Mouse (Mus musculus): ENCODE data around the gene Gsx1. TPM values are rescaled to one million over a fixed set of nuclear protein-coding genes. Genes with fewer than 3 reads are reported as not detected.

Gene Gsx1
- not detected in 2 replicates for polyA plus RNA-seq (2015; fragmentation: Nextera tagmentation; extraction: Ambion mirVana)

- H3K4me2 ChIP-seq (replicated peaks; ENCODE audit: low read depth) = peak within 1 kb of the TSS; percentile 65
Measured at GRCm38 (mm10) chr5:147188571-147188975, at the start of gene Gsx1. TSS of gene Gsx1 (plus strand) at chr5:147188696.

GRCm38 (mm10) chr5:147147340-147147739, 41.2 kb upstream of the Gsx1 start:
- Histone ChIP-seq H3K36me3 (ENCODE audit: control insufficient read depth, insufficient read depth) (no peaks in the 10 kb centered on the region), H3K27ac (ENCODE audit: low read depth, low read length) (no peak overlapping the region), H3K4me2 (replicated peaks; ENCODE audit: low read depth) (no peak overlapping the region), H3K4me1 (replicated peaks; ENCODE audit: control insufficient read depth, insufficient read depth, low read length) (no peaks in the 10 kb centered on the region), H3K9ac (ENCODE audit: low read depth, low read length) (no peak overlapping the region), H3K9me3 (ENCODE audit: control insufficient read depth) (0 out of 2 replicates have a peak, but pooled peaks cover 2% of the 10 kb centered on the region), H3K27me3 (replicated peaks; ENCODE audit: control insufficient read depth, insufficient read depth, low read length) (no peaks in the 10 kb centered on the region), H3K4me3 (ENCODE audit: low read depth, low read length) (no peak overlapping the region)
- peak; percentile 53 for TF ChIP-seq CTCF (IDR thresholded peaks at IDR 0.05; ENCODE audit: low read depth)
- ATAC-seq = no peak

More at GRCm38 (mm10) chr5:147188571-147188975, at the start of gene Gsx1:
- Histone ChIP-seq H3K9ac (ENCODE audit: low read depth, low read length) (no peak within 1 kb of the TSS), H3K27me3 (replicated peaks; ENCODE audit: control insufficient read depth, insufficient read depth, low read length) (peaks cover 76% of the 10 kb centered on the region), H3K27ac (ENCODE audit: low read depth, low read length) (no peak within 1 kb of the TSS), H3K4me3 (ENCODE audit: low read depth, low read length) (peak within 1 kb of the TSS; percentile 41), H3K36me3 (ENCODE audit: control insufficient read depth, insufficient read depth) (no peaks in the 10 kb centered on the region), H3K9me3 (ENCODE audit: control insufficient read depth) (0 out of 2 replicates have a peak, but pooled peaks cover 2% of the 10 kb centered on the region), H3K4me1 (replicated peaks; ENCODE audit: control insufficient read depth, insufficient read depth, low read length) (no peaks in the 10 kb centered on the region)
- WGBS = 0% methylated on average over 36 of the region's 37 CpGs
- ATAC-seq = peak; percentile 71
- no peak for TF ChIP-seq CTCF (IDR thresholded peaks at IDR 0.05; ENCODE audit: low read depth)

- Histone ChIP-seq H3K27me3 (replicated peaks; ENCODE audit: control insufficient read depth, insufficient read depth, low read length) (no peaks in the 10 kb centered on the region), H3K9me3 (ENCODE audit: control insufficient read depth) (no peaks in the 10 kb centered on the region), H3K4me3 (ENCODE audit: low read depth, low read length) (no peak overlapping the region), H3K4me1 (replicated peaks; ENCODE audit: control insufficient read depth, insufficient read depth, low read length) (no peaks in the 10 kb centered on the region), H3K4me2 (replicated peaks; ENCODE audit: low read depth) (no peak overlapping the region), H3K9ac (ENCODE audit: low read depth, low read length) (no peak overlapping the region), H3K27ac (ENCODE audit: low read depth, low read length) (no peak overlapping the region), H3K36me3 (ENCODE audit: control insufficient read depth, insufficient read depth) (no peaks in the 10 kb centered on the region)
- no peak for TF ChIP-seq CTCF (IDR thresholded peaks at IDR 0.05; ENCODE audit: low read depth)
- WGBS = 21% methylated on average over 13 of the region's 13 CpGs
- ATAC-seq = no peak
Measured at GRCm38 (mm10) chr5:147154806-147155371, 33.6 kb upstream of the Gsx1 start.

GRCm38 (mm10) chr5:147155449-147156133, 32.9 kb upstream of the Gsx1 start:
- H3K27me3 ChIP-seq (replicated peaks; ENCODE audit: control insufficient read depth, insufficient read depth, low read length) = no peaks in the 10 kb centered on the region
- no peak for ATAC-seq
- H3K4me2 ChIP-seq (replicated peaks; ENCODE audit: low read depth) = no peak overlapping the region
- TF ChIP-seq CTCF (IDR thresholded peaks at IDR 0.05; ENCODE audit: low read depth) = no peak
- H3K4me1 ChIP-seq (replicated peaks; ENCODE audit: control insufficient read depth, insufficient read depth, low read length) = no peaks in the 10 kb centered on the region
- no peak overlapping the region for H3K9ac ChIP-seq (ENCODE audit: low read depth, low read length)
- H3K36me3 ChIP-seq (ENCODE audit: control insufficient read depth, insufficient read depth) = no peaks in the 10 kb centered on the region
- no peaks in the 10 kb centered on the region for H3K9me3 ChIP-seq (ENCODE audit: control insufficient read depth)
- no peak overlapping the region for H3K27ac ChIP-seq (ENCODE audit: low read depth, low read length)
- H3K4me3 ChIP-seq (ENCODE audit: low read depth, low read length) = no peak overlapping the region
- WGBS = 45% methylated on average over 13 of the region's 13 CpGs

- Histone ChIP-seq H3K4me3 (ENCODE audit: low read depth, low read length) (no peak overlapping the region), H3K9me3 (ENCODE audit: control insufficient read depth) (no peaks in the 10 kb centered on the region), H3K27me3 (replicated peaks; ENCODE audit: control insufficient read depth, insufficient read depth, low read length) (no peaks in the 10 kb centered on the region), H3K36me3 (ENCODE audit: control insufficient read depth, insufficient read depth) (no peaks in the 10 kb centered on the region), H3K27ac (ENCODE audit: low read depth, low read length) (no peak overlapping the region), H3K4me2 (replicated peaks; ENCODE audit: low read depth) (no peak overlapping the region), H3K9ac (ENCODE audit: low read depth, low read length) (no peak overlapping the region), H3K4me1 (replicated peaks; ENCODE audit: control insufficient read depth, insufficient read depth, low read length) (no peaks in the 10 kb centered on the region)
- no peak for ATAC-seq
- TF ChIP-seq CTCF (IDR thresholded peaks at IDR 0.05; ENCODE audit: low read depth) = no peak
- 25% methylated on average over 3 of the region's 3 CpGs for WGBS
Measured at GRCm38 (mm10) chr5:147156376-147156775, 32.1 kb upstream of the Gsx1 start.

- Histone ChIP-seq H3K9me3 (ENCODE audit: control insufficient read depth) (no peaks in the 10 kb centered on the region), H3K27ac (ENCODE audit: low read depth, low read length) (no peak overlapping the region), H3K4me1 (replicated peaks; ENCODE audit: control insufficient read depth, insufficient read depth, low read length) (no peaks in the 10 kb centered on the region), H3K36me3 (ENCODE audit: control insufficient read depth, insufficient read depth) (no peaks in the 10 kb centered on the region), H3K4me2 (replicated peaks; ENCODE audit: low read depth) (no peak overlapping the region), H3K9ac (ENCODE audit: low read depth, low read length) (no peak overlapping the region), H3K27me3 (replicated peaks; ENCODE audit: control insufficient read depth, insufficient read depth, low read length) (no peaks in the 10 kb centered on the region), H3K4me3 (ENCODE audit: low read depth, low read length) (no peak overlapping the region)
- WGBS = 72% methylated on average over 7 of the region's 7 CpGs
- no peak for TF ChIP-seq CTCF (IDR thresholded peaks at IDR 0.05; ENCODE audit: low read depth)
- no peak for ATAC-seq
Measured at GRCm38 (mm10) chr5:147157441-147157840, 31.1 kb upstream of the Gsx1 start.

All from intestine, postnatal 0 days (tissue).